Mouse (Mus musculus): ENCODE results near the gene Dgke. TPM values are rescaled to one million over a fixed set of nuclear protein-coding genes. Genes with fewer than 3 reads are reported as not detected.
"Not testable (repeated sequence)": the region's sequence is repeated elsewhere in the genome, so short reads cannot be mapped to it uniquely, and the experiment has no call there.

Gene Dgke
- polyA plus RNA-seq, 1 experiment from 2014 or later = 13.1 TPM

DNA sequence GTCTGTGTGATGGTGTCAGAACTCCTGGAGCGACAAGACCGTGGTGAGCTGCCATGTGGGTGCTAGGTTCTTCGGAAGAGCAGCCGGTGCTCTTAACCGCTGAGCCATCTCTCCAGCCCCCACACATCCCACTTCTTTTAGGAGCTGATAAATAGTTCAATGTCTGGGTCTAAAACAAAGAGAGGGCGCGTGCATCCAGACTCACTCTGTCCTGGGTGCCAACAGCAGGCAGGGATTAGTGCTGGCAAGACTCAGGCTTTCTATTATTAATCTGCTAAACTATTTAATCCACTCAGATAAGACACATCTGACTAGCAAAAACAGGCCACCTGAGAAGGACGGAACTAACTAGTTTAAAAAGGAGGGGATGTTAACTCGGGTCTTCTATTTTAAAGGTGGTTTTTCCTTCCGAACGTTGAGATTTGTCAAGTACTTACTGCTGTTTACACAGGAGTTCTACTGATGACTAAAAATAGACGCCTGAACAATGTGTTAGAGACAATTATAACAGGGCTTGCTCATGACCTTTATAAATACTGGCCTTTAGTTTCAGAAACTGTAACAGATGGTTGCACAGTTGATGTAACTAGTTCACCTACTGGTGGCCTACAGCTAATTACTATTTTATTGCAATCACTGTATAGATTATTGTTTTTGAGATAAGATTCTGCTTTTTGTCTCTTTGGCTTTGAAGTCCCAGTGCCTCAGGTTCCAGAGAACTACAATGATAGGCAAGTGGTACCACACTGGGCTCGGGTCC, 10.5 kb downstream of the Dgke start:
- Histone ChIP-seq H3K9ac (replicated peaks) (no peak overlapping the region), H3K9me3 (no peaks in the 10 kb centered on the region), H3K27me3 (no peaks in the 10 kb centered on the region), H3K27ac (no peak overlapping the region), H3K4me1 (replicated peaks) (peaks cover 39% of the 10 kb centered on the region), H3K4me2 (replicated peaks) (no peak overlapping the region), H3K4me3 (replicated peaks) (no peak overlapping the region), H3K36me3 (peaks cover 23% of the 10 kb centered on the region)
- ATAC-seq = no peak
- 76% methylated on average over 13 of the region's 13 CpGs for WGBS

- no peak overlapping the region for H3K9ac ChIP-seq (replicated peaks)
- 93% methylated on average over 6 of the region's 6 CpGs for WGBS
- ATAC-seq = no peak
- H3K27ac ChIP-seq = no peak overlapping the region
- H3K4me3 ChIP-seq (replicated peaks) = no peak overlapping the region
- H3K4me1 ChIP-seq (replicated peaks) = peaks cover 12% of the 10 kb centered on the region
- H3K27me3 ChIP-seq = no peaks in the 10 kb centered on the region
- H3K4me2 ChIP-seq (replicated peaks) = no peak overlapping the region
- peaks cover 60% of the 10 kb centered on the region for H3K36me3 ChIP-seq
- no peaks in the 10 kb centered on the region for H3K9me3 ChIP-seq
Observed at GRCm38 (mm10) chr11:89051767-89052166, 14.9 kb downstream of the Dgke start.

DNA sequence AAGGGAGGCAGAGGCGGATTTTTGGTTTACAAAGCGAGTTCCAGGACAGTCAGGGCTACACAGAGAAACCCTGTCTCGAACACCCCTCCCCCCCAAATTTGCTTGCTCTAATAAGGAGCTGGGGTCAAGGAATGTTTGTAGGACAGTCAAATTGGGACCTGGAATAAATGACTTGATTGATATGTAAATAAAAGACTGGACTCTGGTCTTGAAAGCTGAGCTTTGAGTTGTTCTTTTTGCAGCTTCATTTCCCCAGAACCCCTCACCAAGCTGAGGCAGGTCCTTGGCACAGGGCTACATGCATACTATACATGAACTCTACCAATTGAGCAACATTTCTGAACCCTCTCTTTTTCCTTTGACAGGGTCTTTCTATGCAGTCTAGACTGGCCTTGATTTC, 20.6 kb downstream of the Dgke start:
- H3K4me1 ChIP-seq (replicated peaks) = no peaks in the 10 kb centered on the region
- no peaks in the 10 kb centered on the region for H3K27me3 ChIP-seq
- WGBS = 92% methylated on average over 3 of the region's 3 CpGs
- peaks cover 89% of the 10 kb centered on the region for H3K36me3 ChIP-seq
- H3K4me2 ChIP-seq (replicated peaks) = no peak overlapping the region
- no peak for ATAC-seq
- no peak overlapping the region for H3K27ac ChIP-seq
- H3K4me3 ChIP-seq (replicated peaks) = no peak overlapping the region
- no peaks in the 10 kb centered on the region for H3K9me3 ChIP-seq
- H3K9ac ChIP-seq (replicated peaks) = no peak overlapping the region

DNA sequence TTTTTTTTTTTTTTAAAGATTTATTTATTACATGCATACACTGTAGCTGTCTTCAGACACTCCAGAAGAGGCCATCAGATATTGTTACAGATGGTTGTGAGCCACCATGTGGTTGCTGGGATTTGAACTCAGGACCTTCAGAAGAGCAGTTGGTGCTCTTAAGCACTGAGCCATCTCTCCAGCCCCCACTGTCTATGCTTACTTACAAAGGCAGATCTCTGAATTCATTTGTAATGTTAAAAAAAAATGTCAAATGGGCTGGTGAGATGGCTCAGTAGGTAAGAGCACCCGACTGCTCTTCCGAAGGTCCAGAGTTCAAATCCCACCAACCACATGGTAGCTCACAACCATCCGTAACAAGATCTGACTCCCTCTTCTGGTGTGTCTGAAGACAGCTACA, 21.1 kb downstream of the Dgke start:
- not testable (repeated sequence) for H3K4me3 ChIP-seq (replicated peaks)
- 95% methylated on average over 3 of the region's 3 CpGs for WGBS

DNA sequence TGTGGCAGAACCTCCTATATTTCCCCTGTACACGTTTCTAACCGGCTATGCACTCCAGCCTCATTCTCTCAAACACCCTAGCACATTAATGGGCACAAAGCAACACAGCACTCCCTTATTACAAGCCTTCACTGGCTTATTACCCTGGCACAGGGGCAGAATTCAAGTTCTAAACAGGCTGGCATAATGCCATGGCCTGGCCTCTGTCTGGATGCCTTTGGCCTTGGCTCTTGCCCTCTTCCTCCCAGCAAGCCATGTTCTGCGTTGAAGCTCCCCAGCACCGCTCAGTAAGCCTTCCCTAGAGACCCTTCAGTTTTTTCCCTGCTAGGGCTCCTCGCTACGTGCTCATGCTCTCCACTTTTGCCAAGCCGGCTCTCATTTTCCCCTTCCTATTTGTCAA, 23.6 kb downstream of the Dgke start:
- no peak overlapping the region for H3K4me2 ChIP-seq (replicated peaks)
- H3K27ac ChIP-seq = no peak overlapping the region
- no peaks in the 10 kb centered on the region for H3K9me3 ChIP-seq
- peaks cover 92% of the 10 kb centered on the region for H3K36me3 ChIP-seq
- H3K4me3 ChIP-seq (replicated peaks) = no peak overlapping the region
- H3K4me1 ChIP-seq (replicated peaks) = no peaks in the 10 kb centered on the region
- no peak for ATAC-seq
- WGBS = 93% methylated on average over 7 of the region's 7 CpGs
- no peak overlapping the region for H3K9ac ChIP-seq (replicated peaks)
- no peaks in the 10 kb centered on the region for H3K27me3 ChIP-seq

More for the DNA sequence above, 21.1 kb downstream of the Dgke start:
- not testable (repeated sequence) for H3K27ac ChIP-seq; H3K9me3 ChIP-seq; H3K4me2 ChIP-seq (replicated peaks); ATAC-seq; H3K4me1 ChIP-seq (replicated peaks); H3K27me3 ChIP-seq; H3K9ac ChIP-seq (replicated peaks)
- H3K36me3 ChIP-seq = peaks cover 89% of the 10 kb centered on the region

DNA sequence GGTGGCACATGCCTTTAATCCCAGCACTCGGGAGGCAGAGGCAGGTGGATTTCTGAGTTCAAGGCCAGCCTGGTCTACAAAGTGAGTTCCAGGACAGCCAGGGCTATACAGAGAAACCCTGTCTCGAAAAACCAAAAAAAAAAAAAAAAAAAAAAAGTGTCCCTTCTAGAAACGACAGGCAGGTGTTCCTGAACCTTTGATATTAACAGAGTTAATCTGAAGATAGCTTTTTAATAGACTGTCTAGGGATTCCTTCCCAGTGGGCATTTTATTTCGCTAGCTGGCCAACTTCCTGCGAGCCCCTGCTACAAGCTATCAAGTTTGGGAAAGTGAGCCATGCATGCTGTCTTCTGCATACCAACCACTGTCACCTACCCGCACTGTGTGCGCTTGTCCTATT, 25.6 kb downstream of the Dgke start:
- H3K27ac ChIP-seq; H3K9ac ChIP-seq (replicated peaks); H3K4me3 ChIP-seq (replicated peaks); H3K9me3 ChIP-seq; H3K4me1 ChIP-seq (replicated peaks); ATAC-seq; H3K4me2 ChIP-seq (replicated peaks); H3K27me3 ChIP-seq: not testable (repeated sequence)
- 93% methylated on average over 6 of the region's 7 CpGs for WGBS
- H3K36me3 ChIP-seq = peaks cover 86% of the 10 kb centered on the region

DNA sequence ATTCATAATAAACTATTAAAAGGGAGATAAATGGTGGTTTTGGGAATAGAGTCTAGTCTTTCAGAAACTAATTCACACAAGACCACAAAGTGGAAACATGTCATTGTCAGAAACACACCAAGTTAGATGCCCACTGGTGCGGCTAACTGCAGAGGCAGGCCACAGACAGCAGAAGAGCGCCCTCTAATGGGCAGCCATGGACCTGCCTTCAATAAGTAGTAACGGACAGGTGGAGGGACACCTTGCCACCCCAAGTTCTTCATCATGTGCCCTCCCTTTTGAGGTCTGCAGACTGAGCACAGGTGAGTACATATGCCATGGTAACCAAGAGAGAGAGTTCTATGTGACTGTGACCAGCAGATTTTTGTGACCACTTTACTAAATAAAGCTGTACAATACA, 27.3 kb downstream of the Dgke start:
- no peaks in the 10 kb centered on the region for H3K4me1 ChIP-seq (replicated peaks)
- ATAC-seq = no peak
- H3K27ac ChIP-seq = no peak overlapping the region
- no peaks in the 10 kb centered on the region for H3K27me3 ChIP-seq
- H3K9me3 ChIP-seq = no peaks in the 10 kb centered on the region
- H3K4me2 ChIP-seq (replicated peaks) = no peak overlapping the region
- H3K9ac ChIP-seq (replicated peaks) = no peak overlapping the region
- WGBS = 34% methylated on average over 3 of the region's 3 CpGs
- H3K4me3 ChIP-seq (replicated peaks) = no peak overlapping the region
- peaks cover 69% of the 10 kb centered on the region for H3K36me3 ChIP-seq

DNA sequence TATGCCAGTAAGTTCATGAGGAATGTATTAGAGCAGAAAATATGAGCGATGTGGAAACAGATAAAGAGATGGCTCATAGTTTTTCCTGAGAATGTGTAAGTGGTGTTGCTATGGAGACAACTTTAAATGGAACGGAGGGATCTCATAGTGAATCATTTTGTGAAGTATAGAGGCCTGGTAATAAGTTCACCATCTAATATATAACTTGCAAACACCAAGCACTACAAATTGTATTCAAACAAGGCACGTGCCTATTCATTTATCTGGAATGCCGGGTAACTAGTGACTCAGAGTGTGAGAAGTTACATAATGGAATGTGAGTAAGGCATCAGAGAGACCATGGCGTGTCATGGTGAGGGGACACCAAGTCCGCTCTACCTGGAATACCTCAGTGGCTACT, 28.2 kb downstream of the Dgke start:
- Histone ChIP-seq H3K36me3 (peaks cover 62% of the 10 kb centered on the region), H3K4me3 (replicated peaks) (no peak overlapping the region), H3K27me3 (no peaks in the 10 kb centered on the region), H3K9me3 (no peaks in the 10 kb centered on the region), H3K4me1 (replicated peaks) (no peaks in the 10 kb centered on the region), H3K27ac (no peak overlapping the region), H3K4me2 (replicated peaks) (no peak overlapping the region), H3K9ac (replicated peaks) (no peak overlapping the region)
- WGBS = 93% methylated on average over 6 of the region's 6 CpGs
- ATAC-seq = no peak

- no peak for ATAC-seq
- Histone ChIP-seq H3K36me3 (peaks cover 33% of the 10 kb centered on the region), H3K9ac (replicated peaks) (no peak overlapping the region)
Observed at GRCm38 (mm10) chr11:89035552-89035951, 31.1 kb downstream of the Dgke start.

DNA sequence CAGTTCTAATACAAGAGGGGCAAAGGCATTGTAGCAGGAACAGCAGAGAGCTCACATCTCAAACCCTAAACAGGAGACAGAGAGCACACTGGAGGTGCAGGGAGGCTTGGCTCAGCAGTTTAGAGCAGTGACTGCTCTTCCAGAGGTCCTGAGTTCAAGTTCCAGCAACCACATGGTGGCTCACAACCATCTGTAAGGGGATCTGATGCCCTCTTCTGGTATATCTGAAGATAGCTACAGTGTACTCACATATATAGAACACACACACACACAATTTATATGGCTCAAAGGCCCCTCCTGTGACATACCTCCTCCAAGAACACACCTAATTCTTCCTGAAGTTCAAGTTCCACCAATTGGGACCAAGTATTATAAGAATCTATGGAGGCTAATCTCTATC, 32.1 kb downstream of the Dgke start:
- no peaks in the 10 kb centered on the region for H3K4me1 ChIP-seq (replicated peaks)
- no peak overlapping the region for H3K4me2 ChIP-seq (replicated peaks)
- no peak overlapping the region for H3K27ac ChIP-seq
- no peaks in the 10 kb centered on the region for H3K9me3 ChIP-seq
- H3K27me3 ChIP-seq = no peaks in the 10 kb centered on the region
- peaks cover 23% of the 10 kb centered on the region for H3K36me3 ChIP-seq
- H3K9ac ChIP-seq (replicated peaks) = no peak overlapping the region
- no peak for ATAC-seq
- H3K4me3 ChIP-seq (replicated peaks) = no peak overlapping the region

More at GRCm38 (mm10) chr11:89035552-89035951, 31.1 kb downstream of the Dgke start:
- whole genome bisulfite sequencing = 78% methylated on average over 3 of the region's 3 CpGs
- no peak overlapping the region for H3K4me2 ChIP-seq (replicated peaks)
- no peak overlapping the region for H3K27ac ChIP-seq
- H3K27me3 ChIP-seq = no peaks in the 10 kb centered on the region
- H3K4me1 ChIP-seq (replicated peaks) = no peaks in the 10 kb centered on the region
- H3K4me3 ChIP-seq (replicated peaks) = no peak overlapping the region
- H3K9me3 ChIP-seq = no peaks in the 10 kb centered on the region

GRCm38 (mm10) chr11:89031189-89031588, 35.5 kb downstream of the Dgke start:
- no peaks in the 10 kb centered on the region for H3K27me3 ChIP-seq
- no peak overlapping the region for H3K27ac ChIP-seq
- no peaks in the 10 kb centered on the region for H3K4me1 ChIP-seq (replicated peaks)
- peaks cover under 1% of the 10 kb centered on the region; the same call in 1 of the 2 replicates for H3K36me3 ChIP-seq
- 88% methylated on average over 1 of the region's 1 CpGs for WGBS
- no peak overlapping the region for H3K9ac ChIP-seq (replicated peaks)
- H3K4me2 ChIP-seq (replicated peaks) = no peak overlapping the region
- ATAC-seq = no peak
- no peak overlapping the region for H3K4me3 ChIP-seq (replicated peaks)
- no peaks in the 10 kb centered on the region for H3K9me3 ChIP-seq

GRCm38 (mm10) chr11:89030552-89030951, 36.1 kb downstream of the Dgke start:
- Histone ChIP-seq H3K4me1 (replicated peaks) (no peaks in the 10 kb centered on the region), H3K27ac (no peak overlapping the region), H3K9ac (replicated peaks) (no peak overlapping the region), H3K36me3 (no peaks in the 10 kb centered on the region), H3K27me3 (no peaks in the 10 kb centered on the region), H3K4me2 (replicated peaks) (no peak overlapping the region), H3K9me3 (no peaks in the 10 kb centered on the region), H3K4me3 (replicated peaks) (no peak overlapping the region)
- ATAC-seq = no peak
- 70% methylated on average over 6 of the region's 6 CpGs for WGBS

DNA sequence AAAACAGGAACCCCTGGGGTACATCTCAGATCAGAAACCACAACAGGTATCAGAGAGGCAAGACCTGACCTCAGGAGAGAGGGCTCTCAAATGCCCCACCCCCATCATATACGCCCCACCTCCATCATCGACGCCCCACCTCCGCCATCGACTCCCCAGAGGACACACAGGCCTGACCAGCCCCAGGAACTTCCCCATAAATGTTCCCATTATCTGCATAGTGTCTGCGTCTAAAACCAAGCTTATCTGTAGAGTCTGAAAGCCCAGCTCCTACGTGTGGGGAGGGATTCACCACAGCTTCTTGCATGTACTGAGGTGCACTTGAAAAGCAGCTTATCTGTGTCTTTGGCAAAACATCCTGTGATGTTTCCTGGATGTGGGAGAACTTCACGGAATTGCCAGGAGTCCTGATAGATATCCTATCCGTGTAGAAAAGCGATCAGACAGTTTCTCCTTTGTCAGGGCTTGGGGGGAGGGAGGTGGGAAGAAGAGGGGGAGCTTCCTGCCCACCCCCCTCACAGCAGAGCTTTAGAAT, 37.7 kb downstream of the Dgke start:
- Histone ChIP-seq H3K36me3 (no peaks in the 10 kb centered on the region), H3K4me3 (replicated peaks) (no peak overlapping the region), H3K9me3 (no peaks in the 10 kb centered on the region), H3K4me1 (replicated peaks) (no peaks in the 10 kb centered on the region), H3K4me2 (replicated peaks) (no peak overlapping the region), H3K27me3 (no peaks in the 10 kb centered on the region), H3K27ac (no peak overlapping the region), H3K9ac (replicated peaks) (no peak overlapping the region)
- ATAC-seq = no peak
- 65% methylated on average over 10 of the region's 10 CpGs for WGBS

Measured in midbrain, embryonic 13.5 days (tissue).